Mouse (Mus musculus): ENCODE results near the gene Cdkal1. TPM values are rescaled to one million over a fixed set of nuclear protein-coding genes. Genes with fewer than 3 reads are reported as not detected.

The Cdkal1 gene
- polyA plus RNA-seq, 1 experiment from 2014 or later, result 8.7 TPM

DNA sequence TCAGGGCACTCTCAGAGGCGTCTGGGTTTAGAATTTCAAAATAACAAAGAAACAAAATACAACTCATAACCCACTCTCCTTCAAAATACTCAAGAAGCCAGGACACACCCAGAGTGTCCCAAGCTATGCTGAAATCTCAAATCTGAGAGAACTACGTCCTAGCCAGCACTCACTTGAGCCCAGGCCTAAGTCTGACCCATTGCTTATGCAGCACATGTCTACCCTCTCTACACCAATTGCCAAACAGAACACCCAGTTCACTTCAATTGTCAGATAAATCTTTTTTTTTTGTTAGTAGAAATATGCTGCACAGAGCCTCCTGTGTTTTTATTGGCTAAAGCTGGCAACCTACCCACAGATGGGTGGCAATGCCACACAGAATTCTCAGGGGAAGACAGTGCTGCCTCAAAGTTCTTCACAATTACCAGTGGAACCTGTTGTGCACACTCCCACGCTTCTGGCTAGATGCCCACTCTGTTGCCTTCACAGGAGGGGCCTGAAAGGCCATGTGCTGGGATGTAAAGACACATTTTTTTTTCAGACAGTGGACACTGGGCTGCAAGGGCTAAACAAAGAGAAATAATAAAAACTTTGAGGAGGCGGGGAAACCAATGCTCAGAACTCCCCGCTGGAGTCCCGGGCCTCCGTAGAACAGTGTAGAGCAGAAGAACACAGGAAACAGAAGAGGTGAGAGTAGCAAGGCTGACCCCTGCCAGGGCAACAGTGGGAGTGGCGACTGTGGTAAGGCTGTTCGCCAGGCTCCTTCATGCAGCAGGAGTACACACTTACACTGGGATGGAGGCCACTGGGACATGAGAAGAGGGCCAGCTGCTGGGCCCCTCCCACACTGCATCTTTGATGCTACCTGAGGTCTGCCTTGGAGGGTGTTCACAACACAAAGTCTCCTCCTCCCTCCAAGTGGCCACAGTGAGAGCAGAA, 273.4 kb downstream of the Cdkal1 start:
- Histone ChIP-seq H3K9me3 (ENCODE audit: low read length) (no peaks in the 10 kb centered on the region), H3K9ac (replicated peaks) (no peak overlapping the region), H3K4me3 (ENCODE audit: low read depth, low read length) (no peak overlapping the region), H3K27me3 (ENCODE audit: insufficient read depth, low read length) (no peaks in the 10 kb centered on the region), H3K36me3 (replicated peaks; ENCODE audit: insufficient read depth, low read length) (no peaks in the 10 kb centered on the region), H3K4me1 (ENCODE audit: insufficient read depth) (no peaks in the 10 kb centered on the region), H3K27ac (ENCODE audit: low read depth) (no peak overlapping the region), H3K4me2 (ENCODE audit: low read depth, low read length) (no peak overlapping the region)
- WGBS (ENCODE audit: insufficient replicate concordance), result 82% methylated on average over 9 of the region's 9 CpGs
- ATAC-seq (no peak), DNase-seq (no peak)
- TF ChIP-seq EP300 (IDR thresholded peaks at IDR 0.05; ENCODE audit: low read depth), result no peak
- no peak for TF ChIP-seq CTCF (IDR thresholded peaks at IDR 0.05; ENCODE audit: low read depth)

DNA sequence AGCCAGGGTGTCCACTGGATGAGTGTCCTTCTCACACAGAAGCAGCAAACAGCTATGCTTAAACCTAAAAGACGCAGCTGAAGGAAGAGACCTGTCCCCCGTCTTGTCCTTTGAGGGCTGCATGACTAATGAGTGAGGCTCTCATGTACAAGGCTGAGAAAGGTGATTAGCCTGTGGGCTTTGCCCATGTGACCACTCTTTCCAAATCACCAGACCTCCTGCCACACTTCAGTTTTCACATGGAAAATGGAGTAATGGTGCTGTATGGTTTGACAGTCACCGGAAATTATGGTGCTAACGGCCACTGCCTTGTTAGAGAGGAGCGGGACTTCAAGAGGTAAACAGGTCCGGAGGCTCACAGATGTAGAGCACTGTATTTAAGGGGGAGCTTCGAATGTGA, 274.7 kb downstream of the Cdkal1 start:
- H3K9me3 ChIP-seq (ENCODE audit: low read length), result no peaks in the 10 kb centered on the region
- no peaks in the 10 kb centered on the region for H3K4me1 ChIP-seq (ENCODE audit: insufficient read depth)
- no peak overlapping the region for H3K4me2 ChIP-seq (ENCODE audit: low read depth, low read length)
- no peak overlapping the region for H3K9ac ChIP-seq (replicated peaks)
- H3K36me3 ChIP-seq (replicated peaks; ENCODE audit: insufficient read depth, low read length), result no peaks in the 10 kb centered on the region
- H3K4me3 ChIP-seq (ENCODE audit: low read depth, low read length), result no peak overlapping the region
- TF ChIP-seq CTCF (IDR thresholded peaks at IDR 0.05; ENCODE audit: low read depth), result no peak
- TF ChIP-seq EP300 (IDR thresholded peaks at IDR 0.05; ENCODE audit: low read depth), result no peak
- no peaks in the 10 kb centered on the region for H3K27me3 ChIP-seq (ENCODE audit: insufficient read depth, low read length)
- H3K27ac ChIP-seq (ENCODE audit: low read depth), result no peak overlapping the region
- no peak for DNase-seq
- 90% methylated on average over 7 of the region's 7 CpGs for WGBS (ENCODE audit: insufficient replicate concordance)
- ATAC-seq, result no peak

DNA sequence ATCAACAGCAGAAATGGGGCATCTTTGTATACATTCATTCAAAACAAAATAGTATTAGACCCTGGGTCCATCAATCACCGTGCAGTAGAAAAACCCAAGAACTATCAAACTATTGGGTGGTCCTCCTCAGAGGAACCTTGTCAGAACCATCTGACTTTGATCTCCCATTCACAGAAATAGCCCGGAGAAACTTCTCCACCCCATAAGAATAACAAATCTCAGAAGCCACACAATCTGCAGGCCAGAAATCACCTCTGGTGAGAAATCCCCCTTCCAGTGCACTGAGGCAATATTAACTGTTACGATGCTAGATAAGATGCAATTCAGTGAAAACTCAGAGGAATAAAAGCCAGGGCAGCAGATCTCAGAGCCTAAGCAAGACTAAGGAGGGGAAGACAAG, 275.5 kb downstream of the Cdkal1 start:
- DNase-seq (no peak), ATAC-seq (no peak)
- no peaks in the 10 kb centered on the region for H3K27me3 ChIP-seq (ENCODE audit: insufficient read depth, low read length)
- no peaks in the 10 kb centered on the region for H3K9me3 ChIP-seq (ENCODE audit: low read length)
- 87% methylated on average over 3 of the region's 3 CpGs for WGBS (ENCODE audit: insufficient replicate concordance)
- H3K36me3 ChIP-seq (replicated peaks; ENCODE audit: insufficient read depth, low read length), result no peaks in the 10 kb centered on the region
- no peak overlapping the region for H3K9ac ChIP-seq (replicated peaks)
- no peak overlapping the region for H3K4me3 ChIP-seq (ENCODE audit: low read depth, low read length)
- TF ChIP-seq EP300 (IDR thresholded peaks at IDR 0.05; ENCODE audit: low read depth), result no peak
- no peak for TF ChIP-seq CTCF (IDR thresholded peaks at IDR 0.05; ENCODE audit: low read depth)
- no peaks in the 10 kb centered on the region for H3K4me1 ChIP-seq (ENCODE audit: insufficient read depth)
- no peak overlapping the region for H3K4me2 ChIP-seq (ENCODE audit: low read depth, low read length)
- H3K27ac ChIP-seq (ENCODE audit: low read depth), result no peak overlapping the region

DNA sequence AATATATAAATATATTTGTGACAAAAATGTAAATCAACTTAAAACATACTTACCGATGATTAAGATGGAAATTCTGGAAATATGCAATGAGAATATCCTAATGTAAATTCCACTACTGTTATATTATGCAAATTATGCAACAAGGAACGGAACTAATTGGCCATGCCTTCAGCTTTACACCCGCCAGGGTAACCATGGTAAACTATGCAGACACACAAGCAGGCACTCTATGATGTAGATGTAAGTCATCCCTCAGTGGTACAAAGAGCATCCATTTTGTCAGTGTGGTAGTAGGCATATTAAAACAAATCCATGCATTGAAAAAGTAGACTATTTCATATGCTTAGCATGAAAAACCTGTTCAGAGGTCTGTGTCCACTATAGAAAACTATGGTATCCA, 276.9 kb downstream of the Cdkal1 start:
- H3K4me3 ChIP-seq (ENCODE audit: low read depth, low read length), result no peak overlapping the region
- H3K27me3 ChIP-seq (ENCODE audit: insufficient read depth, low read length), result no peaks in the 10 kb centered on the region
- DNase-seq (no peak), ATAC-seq (no peak)
- H3K36me3 ChIP-seq (replicated peaks; ENCODE audit: insufficient read depth, low read length), result no peaks in the 10 kb centered on the region
- no peak overlapping the region for H3K4me2 ChIP-seq (ENCODE audit: low read depth, low read length)
- H3K9ac ChIP-seq (replicated peaks), result no peak overlapping the region
- H3K4me1 ChIP-seq (ENCODE audit: insufficient read depth), result no peaks in the 10 kb centered on the region
- H3K9me3 ChIP-seq (ENCODE audit: low read length), result no peaks in the 10 kb centered on the region
- no peak overlapping the region for H3K27ac ChIP-seq (ENCODE audit: low read depth)
- 83% methylated on average over 3 of the region's 3 CpGs for WGBS (ENCODE audit: insufficient replicate concordance)
- TF ChIP-seq EP300 (IDR thresholded peaks at IDR 0.05; ENCODE audit: low read depth), result no peak
- TF ChIP-seq CTCF (IDR thresholded peaks at IDR 0.05; ENCODE audit: low read depth), result no peak

DNA sequence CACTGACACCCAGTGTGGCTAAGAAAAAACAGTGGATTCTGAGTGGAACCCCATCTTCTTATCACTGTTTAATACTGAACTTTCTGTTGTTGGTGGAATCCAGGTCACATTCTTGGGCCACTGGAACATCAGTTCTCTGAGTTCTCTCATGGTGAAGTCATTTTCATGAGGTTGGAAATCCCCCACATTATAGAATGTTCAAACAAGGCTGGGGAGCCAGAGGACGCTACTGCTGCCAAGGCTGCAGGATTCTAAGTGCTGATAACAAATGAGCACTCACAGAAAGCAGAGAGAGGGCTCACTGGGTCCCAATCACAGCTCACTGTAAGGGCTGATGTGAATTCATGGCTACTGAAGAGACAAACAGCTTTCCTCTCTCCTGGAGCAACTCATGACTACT, 280.7 kb downstream of the Cdkal1 start:
- H3K27me3 ChIP-seq (ENCODE audit: insufficient read depth, low read length), result no peaks in the 10 kb centered on the region
- no peak overlapping the region for H3K9ac ChIP-seq (replicated peaks)
- TF ChIP-seq EP300 (IDR thresholded peaks at IDR 0.05; ENCODE audit: low read depth) (no peak), CTCF (IDR thresholded peaks at IDR 0.05; ENCODE audit: low read depth) (no peak)
- H3K4me1 ChIP-seq (ENCODE audit: insufficient read depth), result no peaks in the 10 kb centered on the region
- no peaks in the 10 kb centered on the region for H3K36me3 ChIP-seq (replicated peaks; ENCODE audit: insufficient read depth, low read length)
- no peak overlapping the region for H3K4me3 ChIP-seq (ENCODE audit: low read depth, low read length)
- no peaks in the 10 kb centered on the region for H3K9me3 ChIP-seq (ENCODE audit: low read length)
- H3K27ac ChIP-seq (ENCODE audit: low read depth), result no peak overlapping the region
- 42% methylated on average over 1 of the region's 1 CpGs for WGBS (ENCODE audit: insufficient replicate concordance)
- DNase-seq, result no peak
- no peak overlapping the region for H3K4me2 ChIP-seq (ENCODE audit: low read depth, low read length)
- ATAC-seq, result no peak

DNA sequence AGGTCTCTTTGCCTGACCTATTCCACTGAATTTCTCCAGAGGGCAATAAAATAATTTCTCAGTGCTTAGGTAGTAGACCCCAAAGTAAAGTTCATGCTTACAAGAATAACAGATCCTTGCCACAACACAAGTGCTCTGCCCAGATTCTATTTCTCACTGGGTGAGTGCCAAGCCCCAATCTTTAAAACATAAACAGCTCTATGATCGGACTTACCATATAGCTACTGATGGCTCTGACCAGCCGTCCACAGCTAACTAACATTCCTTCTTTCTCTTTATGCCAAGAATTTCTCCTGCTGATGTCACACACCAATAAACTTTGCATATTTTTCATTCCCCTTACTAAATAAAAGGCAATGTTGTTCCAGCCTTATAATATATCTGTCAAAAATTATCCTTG, 283.0 kb downstream of the Cdkal1 start:
- Histone ChIP-seq H3K9me3 (ENCODE audit: low read length) (no peaks in the 10 kb centered on the region), H3K4me1 (ENCODE audit: insufficient read depth) (no peaks in the 10 kb centered on the region), H3K4me3 (ENCODE audit: low read depth, low read length) (no peak overlapping the region), H3K27ac (ENCODE audit: low read depth) (no peak overlapping the region), H3K4me2 (ENCODE audit: low read depth, low read length) (no peak overlapping the region), H3K36me3 (replicated peaks; ENCODE audit: insufficient read depth, low read length) (no peaks in the 10 kb centered on the region), H3K9ac (replicated peaks) (no peak overlapping the region), H3K27me3 (ENCODE audit: insufficient read depth, low read length) (no peaks in the 10 kb centered on the region)
- ATAC-seq (no peak), DNase-seq (no peak)
- TF ChIP-seq CTCF (IDR thresholded peaks at IDR 0.05; ENCODE audit: low read depth) (no peak), EP300 (IDR thresholded peaks at IDR 0.05; ENCODE audit: low read depth) (no peak)
- 78% methylated on average over 2 of the region's 2 CpGs for WGBS (ENCODE audit: insufficient replicate concordance)

All from liver, postnatal 0 days (tissue).